Mouse (Mus musculus) brain, adult 10 weeks (tissue): ENCODE data around the gene Krtap5-5. TPM values are rescaled to one million over a fixed set of nuclear protein-coding genes. Genes with fewer than 3 reads are reported as not detected.

Experiments used
- polyA plus RNA-seq: library from polyadenylated mRNA; stranded (reverse); fragments of 350-450 nt; fragmentation: Illumina TruSeq; extraction: RNeasy Lipid Tissue Mini Kit (QIAGEN cat#74804); gene quantifications from one replicate; pipeline ENCODE4 v1.2.3, GENCODE M21; 2015; ENCODE audit warnings: low read depth, low replicate concordance

Krtap5-5 gene
- not detected for polyA plus RNA-seq

DNA sequence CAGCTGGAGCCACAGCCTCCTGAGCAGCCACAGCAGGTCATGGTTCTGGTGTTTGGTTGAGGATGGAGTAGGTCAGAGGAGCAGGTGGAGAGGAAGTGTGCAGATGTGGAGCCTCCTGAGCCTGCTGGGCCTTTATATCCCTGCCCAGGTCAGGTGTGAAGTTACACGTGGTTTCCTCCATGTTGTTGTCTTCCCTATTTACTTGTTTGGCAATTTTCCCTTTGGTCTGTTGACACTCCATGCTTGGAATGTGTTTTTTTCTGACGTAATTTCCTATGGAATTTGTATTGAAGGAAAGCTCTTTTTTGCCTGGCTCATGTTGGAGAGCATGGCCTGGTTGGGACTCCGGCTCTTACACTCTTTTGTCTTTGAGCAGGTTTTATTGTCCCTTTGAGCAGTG lies at the start of gene Krtap5-5:
Gene Krtap5-5 (minus strand): TSS at position 101 of the 400 bp plus-strand sequence.

DNA sequence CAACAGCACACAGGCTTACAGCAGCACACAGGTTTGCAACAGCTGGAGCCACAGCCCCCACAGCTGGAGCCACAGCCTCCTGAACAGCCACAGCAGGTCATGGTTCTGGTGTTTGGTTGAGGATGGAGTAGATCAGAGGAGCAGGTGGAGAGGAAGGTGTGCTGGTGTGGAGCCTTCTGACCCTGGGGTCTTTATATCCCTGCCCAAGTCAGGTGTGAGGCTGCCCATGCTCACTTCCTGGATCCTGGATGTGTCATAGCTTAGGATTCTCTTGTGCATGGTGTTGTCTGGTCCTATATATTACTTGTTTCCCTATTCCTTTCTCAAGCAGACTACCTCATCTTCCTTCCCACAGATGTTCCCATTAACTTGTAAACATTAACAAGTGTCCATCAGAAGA lies 44.5 kb upstream of the Krtap5-5 start, which contains the start of gene Gm4559:
Gene Gm4559 (minus strand): TSS at position 101 of the 400 bp plus-strand sequence.

DNA sequence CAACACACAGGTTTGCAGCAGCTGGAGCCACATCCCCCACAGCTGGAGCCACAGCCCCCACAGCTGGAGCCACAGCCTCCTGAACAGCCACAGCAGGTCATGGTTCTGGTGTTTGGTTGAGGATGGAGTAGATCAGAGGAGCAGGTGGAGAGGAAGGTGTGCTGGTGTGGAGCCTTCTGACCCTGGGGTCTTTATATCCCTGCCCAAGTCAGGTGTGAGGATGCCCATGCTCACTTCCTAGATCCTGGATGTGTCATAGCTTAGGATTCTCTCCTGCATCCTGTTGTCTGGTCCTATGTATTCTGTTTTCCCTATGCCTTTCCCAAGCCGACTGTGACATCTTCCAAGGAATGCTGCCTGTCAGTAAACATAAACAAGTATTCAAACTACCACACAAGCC lies 28.5 kb upstream of the Krtap5-5 start, which contains the start of gene Gm2431:
Gene Gm2431 (minus strand): TSS at position 101 of the 400 bp plus-strand sequence.

DNA sequence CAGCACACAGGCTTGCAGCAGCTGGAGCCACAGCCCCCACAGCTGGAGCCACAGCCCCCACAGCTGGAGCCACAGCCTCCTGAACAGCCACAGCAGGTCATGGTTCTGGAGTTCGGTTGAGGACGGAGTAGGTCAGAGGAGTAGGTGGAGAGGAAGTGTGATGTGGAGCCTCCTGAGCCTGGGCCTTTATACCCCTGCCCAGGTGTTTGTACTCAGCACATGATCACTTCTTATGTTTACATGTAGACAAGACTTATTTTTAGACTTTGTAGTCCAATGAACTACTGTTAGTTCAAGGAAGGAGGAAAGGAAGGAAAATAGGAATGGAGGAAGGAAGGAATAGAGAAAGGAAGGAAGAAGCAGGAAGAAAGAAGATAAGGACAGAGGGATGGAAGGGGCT lies 11.2 kb upstream of the Krtap5-5 start, which contains the start of gene Gm40460:
Gene Gm40460 (minus strand): TSS at position 101 of the 400 bp plus-strand sequence.

DNA sequence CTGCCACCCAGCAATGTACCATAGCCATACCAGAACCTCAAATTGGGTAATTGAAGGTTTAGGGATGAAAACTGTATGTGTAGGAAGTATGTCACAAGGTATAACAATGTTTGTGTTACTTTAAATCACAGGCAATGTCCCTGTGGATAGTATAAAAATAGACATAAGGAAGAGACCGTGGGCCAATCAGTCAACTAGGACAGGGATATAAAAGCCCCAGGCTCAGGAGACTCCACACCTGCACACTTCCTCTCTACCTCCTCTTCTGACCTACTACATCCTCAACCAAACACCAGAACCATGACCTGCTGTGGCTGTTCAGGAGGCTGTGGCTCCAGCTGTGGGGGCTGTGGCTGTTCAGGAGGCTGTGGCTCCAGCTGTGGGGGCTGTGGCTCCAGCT lies 18.2 kb downstream of the Krtap5-5 start, which contains the start of gene Gm7579:
Gene Gm7579 (plus strand): TSS at position 301 of the 400 bp plus-strand sequence.

DNA sequence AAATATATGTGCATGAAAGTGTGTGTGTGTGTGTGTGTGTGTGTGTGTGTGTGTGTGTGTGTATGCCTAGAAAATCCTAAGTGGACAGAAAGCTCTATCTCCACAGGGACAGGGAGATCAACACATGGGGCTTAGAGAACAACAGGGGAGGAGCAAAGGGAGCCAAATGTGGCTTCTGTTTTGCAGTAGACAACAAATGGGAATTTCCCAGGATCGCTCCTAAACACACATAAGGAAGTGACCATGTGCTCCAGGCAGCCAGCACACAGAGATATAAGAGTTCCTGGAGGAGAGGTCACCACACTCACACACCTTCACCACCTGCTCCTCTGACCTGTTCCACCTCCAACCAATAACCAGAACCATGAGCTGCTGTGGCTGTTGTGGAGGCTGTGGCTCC lies 28.7 kb downstream of the Krtap5-5 start, which contains the start of gene Krtap5-3:
Gene Krtap5-3 (plus strand): TSS at position 301 of the 400 bp plus-strand sequence.

DNA sequence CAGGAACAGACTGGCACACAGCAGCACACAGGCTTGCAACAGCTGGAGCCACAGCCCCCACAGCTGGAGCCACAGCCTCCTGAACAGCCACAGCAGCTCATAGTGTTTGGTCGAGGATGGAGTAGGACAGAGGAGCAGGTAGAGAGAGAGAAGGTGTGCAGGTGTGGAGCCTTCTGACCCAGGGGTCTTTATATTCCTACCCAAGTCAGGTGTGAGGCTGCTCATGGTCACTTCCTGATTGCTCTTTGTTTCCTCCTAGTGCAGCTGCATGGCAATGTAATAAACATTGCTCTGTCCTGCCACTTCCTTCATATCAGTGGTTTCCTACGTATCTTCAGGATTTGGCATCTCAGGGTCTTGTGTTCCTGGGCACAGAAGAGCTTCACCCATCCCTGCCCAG lies 39.5 kb downstream of the Krtap5-5 start, which contains the start of gene Gm10153:
Gene Gm10153 (minus strand): TSS at position 101 of the 400 bp plus-strand sequence.

Other genes starting within 250 kb of the Krtap5-5 start
- 41.2 TPM for gene Mob2, start 168.9 kb downstream of the Krtap5-5 start, polyA plus RNA-seq
- gene Dusp8, start 134.1 kb downstream of the Krtap5-5 start, polyA plus RNA-seq, result 63.5 TPM
- gene Gm45618, start 109.2 kb downstream of the Krtap5-5 start, polyA plus RNA-seq, result not detected
- not detected for gene Gm39115, start 93.9 kb downstream of the Krtap5-5 start, polyA plus RNA-seq
- gene Gm45337, start 85.4 kb downstream of the Krtap5-5 start, polyA plus RNA-seq, result not detected
- not detected for gene Gm29735, start 72.9 kb downstream of the Krtap5-5 start, polyA plus RNA-seq
- gene Gm4553, start 64.2 kb downstream of the Krtap5-5 start, polyA plus RNA-seq, result not detected
- not detected for gene Krtap5-2, start 54.0 kb downstream of the Krtap5-5 start, polyA plus RNA-seq
- not detected for gene Gm10153, start 39.6 kb downstream of the Krtap5-5 start, polyA plus RNA-seq
- gene Krtap5-3, start 28.6 kb downstream of the Krtap5-5 start, polyA plus RNA-seq, result not detected
- gene Gm7579, start 18.1 kb downstream of the Krtap5-5 start, polyA plus RNA-seq, result not detected
- not detected for gene Gm40460, start 11.1 kb upstream of the Krtap5-5 start, polyA plus RNA-seq
- gene Gm2431, start 28.4 kb upstream of the Krtap5-5 start, polyA plus RNA-seq, result not detected
- gene Gm4559, start 44.4 kb upstream of the Krtap5-5 start, polyA plus RNA-seq, result not detected
- not detected for gene Krtap5-1, start 67.1 kb upstream of the Krtap5-5 start, polyA plus RNA-seq
- not detected for gene Krtap5-4, start 73.6 kb upstream of the Krtap5-5 start, polyA plus RNA-seq
- 36.7 TPM for gene Ifitm10, start 143.8 kb upstream of the Krtap5-5 start, polyA plus RNA-seq
- gene Gm49369, start 152.7 kb upstream of the Krtap5-5 start, polyA plus RNA-seq, result not detected
- 492 TPM for gene Ctsd, start 158.1 kb upstream of the Krtap5-5 start, polyA plus RNA-seq
- gene Syt8, start 204.9 kb upstream of the Krtap5-5 start, polyA plus RNA-seq, result not detected
- 1.9 TPM for gene Tnni2, start 211.8 kb upstream of the Krtap5-5 start, polyA plus RNA-seq
- gene Lsp1, start 230.8 kb upstream of the Krtap5-5 start, polyA plus RNA-seq, result 6.2 TPM